Mouse (Mus musculus) layer of hippocampus, postnatal 14 days (tissue): ENCODE data around the gene Syt13. TPM values are rescaled to one million over a fixed set of nuclear protein-coding genes. Genes with fewer than 3 reads are reported as not detected.

Experiments
- DNase-seq, 2 experiments: peaks; one replicate each; pipeline ENCODE4 v3.0.0; 2021 to 2022; ENCODE audit warnings: low spot score in 2 of 2, mixed read lengths in 1 of 2
- total RNA-seq, 2 experiments: library from RNA; stranded (reverse); gene quantifications; 2 replicates each; pipeline ENCODE4 v1.2.3; 2021

Syt13 gene
- total RNA-seq, 2 experiments from 2014 or later: 124 to 128 TPM

GRCm38 (mm10) chr2:92920709-92921108, 5.8 kb downstream of the Syt13 start:
- DNase-seq: peak in 1 of 2 experiments; percentile 57

- DNase-seq: no peak
These were observed 9.9 kb downstream of the Syt13 start for GRCm38 (mm10) chr2:92924677-92925259.

GRCm38 (mm10) chr2:92929696-92930095, 14.8 kb downstream of the Syt13 start:
- DNase-seq: no peak

- no peak for DNase-seq
These were observed 16.2 kb downstream of the Syt13 start for GRCm38 (mm10) chr2:92931061-92931460.

- no peak for DNase-seq
These were observed 18.5 kb downstream of the Syt13 start for GRCm38 (mm10) chr2:92933379-92933778.

- peak in 1 of 2 experiments; percentile 56 for DNase-seq
These were observed 19.5 kb downstream of the Syt13 start for GRCm38 (mm10) chr2:92934312-92934982.

- no peak for DNase-seq
These were observed 20.6 kb downstream of the Syt13 start for GRCm38 (mm10) chr2:92935483-92935882.

- DNase-seq: no peak
These were observed 23.2 kb downstream of the Syt13 start for GRCm38 (mm10) chr2:92938063-92938462.

- no peak for DNase-seq
These were observed 23.9 kb downstream of the Syt13 start for GRCm38 (mm10) chr2:92938827-92939226.

- DNase-seq: no peak
These were observed 26.1 kb downstream of the Syt13 start for GRCm38 (mm10) chr2:92940963-92941362.

GRCm38 (mm10) chr2:92941463-92941862, 26.6 kb downstream of the Syt13 start:
- DNase-seq: no peak

GRCm38 (mm10) chr2:92943406-92943805, 28.5 kb downstream of the Syt13 start:
- no peak for DNase-seq

GRCm38 (mm10) chr2:92944356-92944755, 29.5 kb downstream of the Syt13 start:
- no peak for DNase-seq

- no peak for DNase-seq
These were observed 30.3 kb downstream of the Syt13 start for GRCm38 (mm10) chr2:92945125-92945746.

- no peak for DNase-seq
These were observed 31.1 kb downstream of the Syt13 start for GRCm38 (mm10) chr2:92945824-92946598.

- no peak for DNase-seq
These were observed 33.2 kb downstream of the Syt13 start for GRCm38 (mm10) chr2:92947981-92948698.

GRCm38 (mm10) chr2:92948699-92949300, 33.9 kb downstream of the Syt13 start:
- no peak for DNase-seq

- DNase-seq: no peak
These were observed 34.6 kb downstream of the Syt13 start for GRCm38 (mm10) chr2:92949518-92949917.

GRCm38 (mm10) chr2:92953450-92953849, 38.6 kb downstream of the Syt13 start:
- DNase-seq: no peak

GRCm38 (mm10) chr2:92954404-92955114, 39.7 kb downstream of the Syt13 start:
- DNase-seq: peak; percentile 75 to 79
